Mouse (Mus musculus) layer of hippocampus, postnatal 36 days (tissue): ENCODE measurements around the gene Nkx1-2. TPM values are rescaled to one million over a fixed set of nuclear protein-coding genes. Genes with fewer than 3 reads are reported as not detected.

Source experiments
- DNase-seq, 2 experiments: peaks; one replicate each; pipeline ENCODE4 v3.0.0; 2022
- total RNA-seq, 2 experiments: library from RNA; stranded (reverse); gene quantifications; 2 replicates each; pipeline ENCODE4 v1.2.3; 2021

The Nkx1-2 gene
- not detected for total RNA-seq

DNA sequence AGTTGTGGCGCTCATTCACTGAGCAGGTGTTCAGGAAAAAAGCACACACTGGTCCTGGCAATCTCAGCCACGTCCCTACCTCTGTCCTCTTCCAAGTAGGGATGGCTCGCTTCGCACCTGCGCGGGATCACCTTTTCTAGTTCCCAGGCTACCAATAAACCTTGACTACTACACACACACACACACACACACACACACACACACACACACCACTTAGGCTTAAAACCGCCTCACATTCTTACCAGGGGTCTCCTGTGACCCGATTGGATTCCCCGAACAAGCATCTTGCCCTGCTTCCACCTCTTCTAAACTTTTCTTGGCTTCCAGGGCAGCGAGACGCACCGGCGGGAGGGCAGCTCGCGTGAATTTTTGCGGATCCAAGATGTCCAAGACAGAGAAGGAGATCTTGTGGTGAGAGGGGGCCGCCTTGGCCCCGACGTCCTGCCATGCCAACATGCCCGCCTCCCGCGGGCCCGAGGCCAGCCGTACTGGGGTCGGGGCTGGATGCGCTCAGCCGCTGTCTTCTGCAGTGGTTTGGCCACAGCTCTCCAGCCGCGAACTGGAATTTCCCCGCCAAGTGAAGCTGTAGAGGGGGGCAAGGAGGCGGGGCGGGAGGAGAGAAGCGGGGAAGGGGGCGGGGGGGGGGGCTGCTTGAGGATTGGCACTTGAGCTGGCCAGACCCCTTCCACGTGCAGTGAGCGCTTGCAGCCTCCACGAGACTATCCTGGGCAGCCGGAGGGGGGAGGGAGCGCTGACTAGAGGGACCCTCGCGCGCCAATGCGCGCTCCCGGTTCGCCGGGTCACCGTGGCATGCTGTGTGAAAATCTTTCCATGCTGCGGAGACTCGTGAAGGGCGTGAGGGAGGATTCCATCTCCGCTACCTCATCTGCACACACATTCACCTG, at the start of gene Nkx1-2:
Gene Nkx1-2 (minus strand): TSS at position 567 of the 905 bp plus-strand sequence.
- DNase-seq = no peak

DNA sequence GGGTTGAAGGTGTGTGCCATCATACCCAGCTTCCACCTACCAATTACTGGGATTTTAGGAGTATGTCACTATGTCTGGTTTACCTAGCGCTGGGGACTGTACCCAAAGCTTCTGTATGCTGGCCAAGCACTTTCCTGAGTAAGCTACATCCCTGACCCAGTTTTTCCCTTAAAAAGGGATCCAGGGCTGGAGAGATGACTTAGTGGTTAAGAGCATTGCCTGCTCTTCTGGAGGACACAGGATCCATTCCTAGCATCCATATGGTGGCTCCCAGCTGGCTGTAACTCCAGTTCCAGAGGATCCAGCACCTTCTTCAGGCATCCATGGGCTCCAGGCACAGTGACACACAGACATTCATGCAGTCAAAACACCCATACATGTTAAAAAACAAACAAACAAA, 47.1 kb upstream of the Nkx1-2 start:
- DNase-seq = no peak

DNA sequence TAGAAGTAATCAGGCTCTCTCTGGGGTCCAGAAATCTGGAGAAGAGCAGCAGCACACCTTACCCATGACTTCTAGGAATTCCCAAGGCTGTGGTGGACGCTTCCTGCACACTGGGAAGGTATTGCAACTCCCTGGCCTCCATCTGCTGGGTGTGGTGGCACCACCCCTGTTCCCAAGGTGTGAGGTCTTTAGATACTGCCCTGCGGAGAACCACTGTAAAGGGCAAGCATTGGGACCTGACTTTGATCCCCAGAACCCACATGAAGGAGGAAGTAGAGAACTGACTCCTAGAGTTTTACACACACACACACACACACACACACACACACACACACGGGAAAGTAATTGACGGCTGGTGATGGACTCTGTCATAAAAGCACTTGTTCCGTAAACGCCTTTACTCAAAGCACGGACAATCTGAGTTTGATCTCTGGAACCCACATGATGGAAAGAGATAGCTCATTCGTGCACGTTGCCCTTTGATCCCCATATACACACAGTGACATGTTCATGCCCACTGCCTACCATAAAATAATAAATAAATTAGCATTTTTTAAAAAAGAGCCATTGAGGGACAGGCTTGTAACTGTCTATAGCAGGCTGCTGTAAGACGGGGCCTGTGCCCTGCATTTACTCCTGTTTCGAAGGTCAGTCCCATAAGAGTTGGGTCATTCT, 45.3 kb upstream of the Nkx1-2 start:
- no peak for DNase-seq

DNA sequence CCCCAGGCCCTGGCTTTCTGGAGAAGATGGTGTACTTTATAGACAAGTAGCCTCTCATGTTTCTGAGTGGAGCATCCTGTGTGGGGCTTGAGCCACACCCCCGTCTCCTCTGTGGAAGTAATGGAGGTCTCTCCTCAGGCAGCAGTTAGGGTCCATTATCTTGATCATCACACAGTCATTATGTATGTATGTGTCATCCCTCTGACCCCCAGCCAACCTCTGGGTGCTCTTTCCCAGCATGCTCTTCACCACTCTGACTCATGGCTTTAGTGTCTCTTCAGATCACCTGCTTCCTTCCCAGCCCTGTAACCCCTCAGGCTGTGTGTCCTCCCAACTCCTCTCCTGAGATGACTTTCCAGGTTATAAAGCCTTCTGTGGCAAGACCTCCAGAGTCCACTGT, 42.2 kb upstream of the Nkx1-2 start:
- no peak for DNase-seq

GRCm38 (mm10) chr7:132640946-132641345, 41.5 kb upstream of the Nkx1-2 start:
- DNase-seq = no peak

DNA sequence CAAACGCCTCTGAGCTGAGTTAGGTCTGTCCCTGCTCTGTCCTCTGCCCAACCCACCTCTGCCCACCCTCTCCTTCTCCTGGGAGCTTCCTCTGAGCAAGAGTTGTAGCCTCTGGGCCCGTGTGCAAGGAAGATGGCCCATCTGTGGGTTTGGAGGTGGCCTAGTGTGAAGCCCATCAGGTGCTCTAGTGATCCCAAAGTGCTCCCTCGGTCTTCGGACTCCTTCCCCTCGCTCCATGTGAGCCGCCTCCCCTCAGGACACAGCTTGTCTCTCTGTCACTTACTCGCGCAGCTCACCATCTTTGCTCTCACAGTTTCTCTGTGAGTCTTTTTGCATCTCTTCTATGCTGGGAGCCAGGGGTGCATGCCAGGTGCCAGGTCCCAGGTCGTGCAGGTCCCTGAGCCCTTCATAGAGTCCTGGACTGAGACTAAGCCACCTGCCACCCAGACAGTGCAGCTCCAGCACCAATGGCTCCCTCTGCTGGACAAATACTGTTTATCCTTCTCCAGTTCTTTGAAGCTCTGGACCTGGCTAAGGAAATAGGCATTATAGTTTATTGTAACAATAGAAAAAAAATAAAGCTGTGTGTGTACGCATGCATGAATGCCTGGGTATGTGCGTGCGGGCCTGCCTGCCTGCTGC, 39.1 kb upstream of the Nkx1-2 start:
- no peak for DNase-seq

DNA sequence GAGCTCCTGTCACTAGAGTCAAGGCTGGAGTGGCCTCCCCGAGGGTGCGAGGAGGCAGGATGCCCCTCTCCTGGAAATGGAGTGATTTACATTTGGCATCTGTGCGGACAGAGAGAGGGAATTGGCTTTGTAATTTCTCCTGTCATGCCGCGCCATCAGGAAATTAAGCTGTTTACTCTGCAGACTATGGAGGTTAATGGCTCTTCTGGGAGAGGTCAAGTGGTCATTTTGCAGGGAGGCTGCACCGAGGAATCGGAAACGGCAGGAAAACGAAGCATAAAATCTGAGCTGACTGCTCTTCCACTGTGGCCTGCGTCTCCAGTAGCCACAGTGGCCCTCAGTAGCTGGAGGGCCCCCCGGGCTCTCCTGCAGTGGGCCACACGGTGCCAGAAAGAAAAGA, 37.9 kb upstream of the Nkx1-2 start:
- no peak for DNase-seq

GRCm38 (mm10) chr7:132631313-132631712, 31.9 kb upstream of the Nkx1-2 start:
- peak; percentile 55 to 59 for DNase-seq

GRCm38 (mm10) chr7:132627448-132627847, 28.0 kb upstream of the Nkx1-2 start:
- DNase-seq = no peak

- DNase-seq = no peak
Measured at GRCm38 (mm10) chr7:132626174-132626573, 26.7 kb upstream of the Nkx1-2 start.

DNA sequence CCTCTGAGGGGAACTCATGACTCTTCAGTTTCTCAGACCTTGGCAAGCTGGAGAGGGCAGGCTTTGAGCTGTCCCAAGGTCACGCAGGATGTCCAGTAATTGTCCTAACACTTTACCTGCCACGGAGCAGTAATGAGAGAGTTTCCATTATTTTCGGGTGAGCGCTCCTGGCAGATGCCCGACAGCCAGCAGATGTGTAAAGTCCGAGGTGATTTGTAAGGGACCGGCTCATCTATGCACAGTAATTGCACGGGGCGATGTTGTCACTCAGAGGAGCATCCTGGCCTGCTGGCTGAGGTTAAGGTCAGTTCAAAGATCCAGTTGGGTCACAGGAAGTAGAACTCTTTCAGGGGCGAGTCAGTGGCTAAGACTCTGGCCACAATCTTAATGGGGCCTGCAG, 24.7 kb upstream of the Nkx1-2 start:
- no peak for DNase-seq

- no peak for DNase-seq
Measured at GRCm38 (mm10) chr7:132619975-132620918, 20.8 kb upstream of the Nkx1-2 start.

DNA sequence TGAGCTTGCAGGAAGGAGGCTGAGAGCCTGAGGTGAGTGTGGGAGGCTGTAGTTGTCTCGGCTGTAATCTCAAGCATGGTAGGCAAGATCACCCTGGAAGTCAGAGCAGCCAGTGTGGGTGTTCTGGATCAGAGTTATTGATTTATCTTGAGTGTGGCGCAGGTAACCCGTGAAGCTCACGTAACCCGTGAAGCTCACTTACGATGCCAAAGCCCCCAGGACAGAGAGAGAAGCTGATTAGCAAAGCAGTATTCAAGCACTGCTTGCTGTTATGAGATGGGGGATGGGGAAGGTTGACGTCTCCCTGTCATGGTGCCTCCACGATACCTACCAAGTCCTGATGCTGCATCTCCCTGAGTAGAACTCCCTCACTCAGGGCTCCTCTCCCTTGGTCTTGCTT, 20.1 kb upstream of the Nkx1-2 start:
- DNase-seq = no peak

DNA sequence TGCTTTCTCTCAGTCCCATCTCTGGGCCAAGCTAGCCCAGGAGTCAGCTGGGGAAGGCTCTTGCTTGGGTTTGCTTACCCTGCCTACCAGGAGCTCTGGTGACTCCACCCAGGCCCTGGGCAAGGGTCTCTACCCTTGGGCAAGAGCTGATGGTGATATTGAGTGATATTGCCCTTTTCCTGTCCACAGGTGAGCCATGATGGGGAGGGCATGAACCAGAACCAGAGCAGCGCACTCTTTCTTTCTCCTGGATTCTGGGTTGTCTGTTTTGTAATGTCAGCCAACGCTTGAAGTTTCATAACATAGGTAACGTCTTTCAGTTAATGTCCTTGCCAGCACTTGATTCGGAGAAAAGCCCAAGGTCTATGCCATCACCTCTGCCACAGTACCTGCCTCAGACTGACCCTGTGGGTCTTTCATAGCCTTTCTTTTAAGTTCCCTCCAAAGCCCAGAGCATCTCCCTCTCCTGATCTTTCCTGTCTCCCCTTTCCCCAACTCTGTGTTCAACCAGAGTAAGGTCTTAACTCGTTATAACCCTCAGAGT, 17.7 kb upstream of the Nkx1-2 start:
- DNase-seq = no peak

DNA sequence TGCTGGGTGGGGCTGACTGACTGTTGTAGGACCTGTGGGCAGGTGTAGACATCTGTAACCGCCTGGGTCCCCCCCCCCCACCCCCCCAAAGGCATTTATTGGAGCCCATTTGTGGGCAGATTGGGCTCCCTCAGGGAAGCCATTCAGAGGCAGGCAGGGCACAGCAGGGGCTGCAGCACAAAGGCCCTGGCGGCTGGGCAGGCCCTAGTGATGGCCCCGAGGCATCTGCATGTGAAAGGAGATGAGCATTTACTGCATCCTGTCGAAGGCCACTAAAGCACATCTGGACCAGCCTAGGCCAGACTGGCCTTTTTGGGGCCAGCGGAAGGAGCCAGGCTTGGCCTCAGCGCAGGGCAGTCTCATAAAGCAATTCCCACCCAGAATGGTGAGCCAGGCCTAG, 17.0 kb upstream of the Nkx1-2 start:
- no peak for DNase-seq

DNA sequence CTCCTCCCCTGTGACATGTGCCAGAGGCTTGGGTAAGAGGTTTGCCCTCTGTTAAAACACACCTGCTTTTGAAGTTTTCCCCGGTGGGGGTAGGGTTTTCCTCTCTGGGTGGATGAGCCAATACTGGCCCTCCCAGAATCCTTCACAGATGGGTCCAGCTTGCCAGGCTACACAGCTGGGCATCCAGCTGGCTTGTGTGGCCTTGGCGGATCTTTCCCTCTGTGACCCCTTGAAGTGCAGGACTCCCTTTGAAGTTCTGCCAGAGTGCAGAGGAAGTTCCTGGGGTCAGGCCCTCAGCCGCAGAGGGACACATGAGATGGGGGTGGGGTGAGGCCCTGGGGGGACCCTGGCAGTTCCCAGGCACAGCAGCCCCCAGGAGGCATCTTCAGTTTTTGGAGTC, 15.9 kb upstream of the Nkx1-2 start:
- no peak for DNase-seq

DNA sequence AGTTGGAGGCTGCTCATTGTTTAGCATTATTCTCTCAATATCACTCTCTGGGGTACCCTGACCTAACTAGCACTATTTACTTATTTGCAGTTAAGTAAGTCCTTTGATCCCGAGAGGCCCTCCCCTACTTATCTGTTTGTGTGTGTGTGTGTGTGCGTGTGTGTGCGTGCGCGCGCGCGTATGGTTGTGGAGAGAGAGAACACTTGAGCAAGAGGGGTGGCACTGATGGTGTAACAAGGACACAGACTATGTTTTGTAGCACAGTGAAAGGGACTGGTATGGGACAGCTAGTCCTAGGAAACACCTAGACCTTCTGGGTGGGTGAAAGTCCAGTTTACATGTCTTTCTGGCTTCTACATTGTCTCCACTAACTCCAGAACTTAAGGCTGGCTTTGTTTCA, 12.1 kb upstream of the Nkx1-2 start:
- DNase-seq = no peak

DNA sequence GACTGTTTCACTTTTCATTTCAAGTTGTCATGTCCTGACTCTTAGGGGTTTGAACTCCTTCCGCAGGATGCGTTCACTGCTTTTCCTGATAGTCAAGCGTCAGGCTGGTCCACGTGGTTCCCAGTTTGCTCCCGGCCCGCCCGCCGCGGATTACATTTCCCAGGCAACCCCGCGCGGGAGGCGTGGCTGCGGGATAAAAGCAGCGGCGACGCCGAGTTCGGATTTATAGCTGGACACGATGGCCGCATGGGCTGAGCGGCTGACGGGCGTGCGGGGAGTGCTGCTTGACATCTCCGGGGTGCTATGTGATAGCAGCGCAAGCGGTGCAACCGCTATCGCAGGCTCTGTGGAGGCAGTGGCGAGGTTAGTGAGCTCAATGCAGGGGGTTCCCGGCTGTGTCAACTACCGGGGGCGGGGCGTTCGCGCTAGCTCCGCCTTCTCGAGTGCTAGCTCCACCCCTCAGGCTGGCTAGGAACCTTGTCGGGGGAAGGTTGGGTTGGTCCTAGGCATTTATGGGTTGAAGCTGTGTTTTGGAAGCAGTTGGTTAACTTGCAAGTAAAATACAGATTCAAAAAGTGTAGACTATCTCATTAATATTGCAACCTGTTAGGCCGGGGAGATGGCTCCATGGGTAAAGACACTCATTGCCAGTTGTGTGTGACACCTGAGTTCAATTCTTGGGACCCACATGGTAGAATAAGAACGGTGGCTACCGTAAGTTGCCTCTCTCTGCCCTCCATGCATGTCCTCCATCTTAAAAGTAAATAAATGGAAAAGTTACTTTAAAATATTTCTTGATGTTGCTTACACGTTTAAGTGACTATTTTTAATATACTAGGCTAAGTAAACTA, 11.3 kb upstream of the Nkx1-2 start, which contains the start of gene Lhpp:
Gene Lhpp (plus strand): TSS at position 171 of the 851 bp plus-strand sequence.
- peak; percentile 77 to 84 for DNase-seq

DNA sequence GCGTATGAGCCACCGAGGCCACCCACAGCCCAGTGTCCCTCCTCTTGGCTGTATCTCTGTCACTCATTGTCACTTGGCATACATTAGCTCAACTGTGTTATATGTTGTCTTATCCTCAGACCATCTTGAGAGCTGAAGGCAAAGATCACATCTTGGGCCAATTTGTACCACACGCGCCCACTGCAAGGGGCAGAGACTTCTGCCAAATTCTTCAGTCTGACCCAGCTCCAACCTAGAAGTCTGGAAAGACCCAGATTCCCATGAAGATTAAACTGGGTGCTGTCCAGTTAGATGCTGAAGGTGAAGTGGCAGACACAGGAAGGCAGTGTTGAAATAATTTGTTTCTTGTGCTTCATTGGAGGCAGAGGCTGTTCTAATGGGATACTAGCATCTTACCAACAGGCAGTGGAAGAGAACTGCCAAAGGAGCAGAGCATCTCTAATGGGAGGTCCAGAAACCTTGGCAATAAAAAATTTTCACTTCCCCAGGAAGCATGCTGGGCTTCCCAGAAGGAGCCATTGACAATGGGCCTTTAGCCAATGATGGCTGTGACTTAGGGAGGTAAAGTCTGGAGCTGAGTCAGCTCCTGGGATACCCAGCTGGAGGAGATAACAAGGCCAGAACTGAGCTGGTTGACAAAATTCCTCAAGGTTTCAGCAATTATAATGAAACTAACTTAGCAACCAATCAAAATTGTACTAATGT, 9.0 kb upstream of the Nkx1-2 start:
- no peak for DNase-seq

DNA sequence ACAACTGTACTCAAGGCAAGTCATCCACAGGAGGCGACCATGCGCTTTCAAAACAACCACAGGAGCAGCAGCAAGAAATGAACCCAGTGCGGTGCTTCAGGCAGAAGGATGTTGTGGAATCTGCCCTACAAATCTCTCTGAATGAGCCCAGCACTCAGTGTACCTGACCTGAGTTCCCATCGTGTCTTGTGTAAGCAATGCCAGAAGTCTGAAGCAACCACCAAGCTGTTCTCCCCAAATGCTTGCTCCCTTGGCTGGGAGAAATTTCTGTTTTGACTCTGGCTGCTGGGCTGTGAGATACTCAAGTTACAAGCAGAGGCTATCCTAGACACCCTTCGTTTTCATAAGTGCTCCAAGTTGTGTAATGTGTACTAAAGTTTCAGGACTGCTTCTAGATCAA, 6.3 kb upstream of the Nkx1-2 start:
- no peak for DNase-seq
